In the genomic region with DNA sequence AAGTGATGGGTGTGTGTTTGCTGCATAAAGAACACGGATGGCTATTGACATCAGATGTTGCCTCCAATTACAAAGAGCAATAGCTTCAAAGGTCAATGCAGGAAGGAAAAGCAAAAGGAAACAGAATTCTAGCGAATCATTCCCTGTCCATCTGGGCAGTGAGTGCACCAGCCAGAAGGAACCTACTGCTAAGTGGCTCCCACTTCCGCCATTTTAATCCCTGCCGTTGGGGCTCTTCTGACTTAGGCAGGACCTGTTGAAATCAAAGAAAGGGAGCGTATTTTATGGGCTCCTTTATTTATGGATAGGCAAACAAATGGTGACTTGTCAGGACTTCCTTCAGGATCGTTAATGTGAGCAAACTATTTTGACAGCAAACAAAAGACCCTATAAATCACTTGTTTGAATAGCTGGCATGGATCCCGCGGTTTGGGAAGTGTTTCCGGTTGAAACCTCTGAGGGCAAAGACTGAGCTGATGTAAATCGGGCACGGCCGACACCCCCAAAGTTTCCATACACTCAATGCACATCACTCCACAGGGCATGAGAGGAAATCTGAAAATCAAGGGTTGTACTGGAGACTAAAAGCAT, we compare ENCODE assay signal across 1 mouse cellular context.
TF ChIP-seq lines count a peak whose summit lies in the region.

No protein-coding gene starts in this region.

TF ChIP-seq in CH12.LX, 34 proteins besides CTCF, POLR2A, EP300 and RAD21 (continued from another document):
- TF ChIP-seq SMC3 (IDR thresholded peaks at IDR 0.05; ENCODE audit: low read depth, low read length) (no peak), CHD2 (IDR thresholded peaks at IDR 0.05; ENCODE audit: low read length) (no peak), NRF1 (IDR thresholded peaks at IDR 0.05; ENCODE audit: low read depth, low read length) (no peak), MAZ (IDR thresholded peaks at IDR 0.05; ENCODE audit: low read depth, low read length) (no peak)
